Mouse (Mus musculus): ENCODE data around the gene Efl1. TPM values are rescaled to one million over a fixed set of nuclear protein-coding genes. Genes with fewer than 3 reads are reported as not detected.

Efl1 gene
- total and polyA plus RNA-seq, 3 experiments = 19.5 to 27.4 (median 21.0) TPM

- Histone ChIP-seq H3K27ac (ENCODE audit: insufficient read depth, low read depth) (no peak overlapping the region), H3K4me3 (replicated peaks in 1 of 3; ENCODE audit: low read depth in 2 of 3, low read length in 2 of 3, poor library complexity in 1 of 3) (no peak overlapping the region), H3K79me2 (replicated peaks; ENCODE audit: control insufficient read depth, extremely low read depth, insufficient read depth, poor library complexity, severe bottlenecking) (no peaks in the 10 kb centered on the region), H3K36me3 (replicated peaks in 1 of 2; ENCODE audit: control insufficient read depth in 1 of 2, insufficient read depth in 1 of 2, low read length in 1 of 2) (peaks cover 10 to 53% of the 10 kb centered on the region in 2 experiments), H3K9ac (ENCODE audit: insufficient read depth, low read depth) (no peak overlapping the region), H3K4me1 (ENCODE audit: control insufficient read depth in 1 of 2, insufficient read depth in 2 of 2) (peaks cover 0 to 22% of the 10 kb centered on the region in 2 experiments; a peak in 2 of 4 replicates), H3K27me3 (replicated peaks) (no peaks in the 10 kb centered on the region), H3K4me2 (ENCODE audit: insufficient read depth, low read depth, poor library complexity, severe bottlenecking) (no peak overlapping the region), H3K9me3 (replicated peaks; ENCODE audit: low read length) (peaks cover 7% of the 10 kb centered on the region)
- DNase-seq (ENCODE audit: extremely low read depth) = no peak
- no peak for TF ChIP-seq SIN3A (IDR thresholded peaks at IDR 0.05; ENCODE audit: low read length)
- no peak for TF ChIP-seq BHLHE40 (IDR thresholded peaks at IDR 0.05; ENCODE audit: low read depth, low read length)
- no peak for TF ChIP-seq SMC3 (IDR thresholded peaks at IDR 0.05; ENCODE audit: low read depth, low read length)
- TF ChIP-seq USF1 (IDR thresholded peaks at IDR 0.05; ENCODE audit: low read depth, low read length) = no peak
- TF ChIP-seq CHD2 (IDR thresholded peaks at IDR 0.05; ENCODE audit: low read length) = no peak
- TF ChIP-seq ELF1 (IDR thresholded peaks at IDR 0.05; ENCODE audit: low read depth, low read length) = no peak
- TF ChIP-seq E2F4 (IDR thresholded peaks at IDR 0.05; ENCODE audit: insufficient replicate concordance, low read depth, low read length) = no peak
- no peak for TF ChIP-seq ZNF384 (IDR thresholded peaks at IDR 0.05; ENCODE audit: low read depth, low read length)
- TF ChIP-seq EP300 (IDR thresholded peaks at IDR 0.05; ENCODE audit: low read length) = no peak
- TF ChIP-seq MEF2A (IDR thresholded peaks at IDR 0.05; ENCODE audit: borderline replicate concordance, low read depth, low read length) = no peak
- TF ChIP-seq IRF4 (IDR thresholded peaks at IDR 0.05; ENCODE audit: low read depth, low read length) = no peak
- no peak for TF ChIP-seq KAT2A (IDR thresholded peaks at IDR 0.05; ENCODE audit: insufficient replicate concordance, low read length)
- no peak for TF ChIP-seq JUND (conservative IDR thresholded peaks at IDR 0.05; ENCODE audit: low read depth, low read length)
- TF ChIP-seq UBTF (IDR thresholded peaks at IDR 0.05; ENCODE audit: low read depth, low read length) = no peak
- no peak for TF ChIP-seq TBP (conservative IDR thresholded peaks at IDR 0.05; ENCODE audit: low read depth, low read length)
- no peak for TF ChIP-seq MAZ (IDR thresholded peaks at IDR 0.05; ENCODE audit: low read depth, low read length)
- no peak for TF ChIP-seq TCF12 (IDR thresholded peaks at IDR 0.05; ENCODE audit: low read depth, low read length)
- in situ Hi-C loops (cut with MboI; ENCODE audit: low pct_ligation_motif_present, low pct_unique_long_range_greater_than_20kb, low sequenced_read_pairs) = no loop called here
- dilution Hi-C loops (cut with MboI; ENCODE audit: extremely low pct_ligation_motif_present, extremely low pct_unique_long_range_greater_than_20kb, low sequenced_read_pairs) = no loop called here
These were observed 86.6 kb downstream of the Efl1 start for GRCm38 (mm10) chr7:82734748-82735600.

- H3K27me3 ChIP-seq (replicated peaks) = no peaks in the 10 kb centered on the region
- no peak overlapping the region for H3K9ac ChIP-seq (ENCODE audit: insufficient read depth, low read depth)
- no peaks in the 10 kb centered on the region for H3K9me3 ChIP-seq (replicated peaks; ENCODE audit: low read length)
- H3K4me1 ChIP-seq (ENCODE audit: control insufficient read depth in 1 of 2, insufficient read depth in 2 of 2) = peaks cover 0 to 23% of the 10 kb centered on the region in 2 experiments; a peak in 2 of 4 replicates
- H3K79me2 ChIP-seq (replicated peaks; ENCODE audit: control insufficient read depth, extremely low read depth, insufficient read depth, poor library complexity, severe bottlenecking) = no peaks in the 10 kb centered on the region
- peaks cover 11 to 42% of the 10 kb centered on the region in 2 experiments for H3K36me3 ChIP-seq (replicated peaks in 1 of 2; ENCODE audit: control insufficient read depth in 1 of 2, insufficient read depth in 1 of 2, low read length in 1 of 2)
- H3K27ac ChIP-seq (ENCODE audit: insufficient read depth, low read depth) = no peak overlapping the region
- H3K4me3 ChIP-seq (replicated peaks in 1 of 3; ENCODE audit: low read depth in 2 of 3, low read length in 2 of 3, poor library complexity in 1 of 3) = no peak overlapping the region
- no peak for TF ChIP-seq JUND (conservative IDR thresholded peaks at IDR 0.05; ENCODE audit: low read depth, low read length)
- TF ChIP-seq ZKSCAN1 (IDR thresholded peaks at IDR 0.05; ENCODE audit: borderline replicate concordance, low read depth, low read length) = no peak
- TF ChIP-seq RAD21 (IDR thresholded peaks at IDR 0.05; ENCODE audit: low read depth, low read length) = no peak
- TF ChIP-seq PAX5 (IDR thresholded peaks at IDR 0.05; ENCODE audit: low read length) = no peak
- no peak for TF ChIP-seq USF1 (IDR thresholded peaks at IDR 0.05; ENCODE audit: low read depth, low read length)
- TF ChIP-seq ETS1 (conservative IDR thresholded peaks at IDR 0.05; ENCODE audit: low read depth, low read length) = no peak
- no peak for TF ChIP-seq POLR2A (IDR thresholded peaks at IDR 0.05; ENCODE audit: low read depth, low read length)
- TF ChIP-seq ZC3H11A (IDR thresholded peaks at IDR 0.05; ENCODE audit: low read depth, low read length) = no peak
- TF ChIP-seq IRF4 (IDR thresholded peaks at IDR 0.05; ENCODE audit: low read depth, low read length) = no peak
- TF ChIP-seq ZMIZ1 (IDR thresholded peaks at IDR 0.05; ENCODE audit: low read depth, low read length) = no peak
- DNase-seq (ENCODE audit: extremely low read depth) = no peak
- in situ Hi-C loops (cut with MboI; ENCODE audit: low pct_ligation_motif_present, low pct_unique_long_range_greater_than_20kb, low sequenced_read_pairs) = no loop called here
- dilution Hi-C loops (cut with MboI; ENCODE audit: extremely low pct_ligation_motif_present, extremely low pct_unique_long_range_greater_than_20kb, low sequenced_read_pairs) = no loop called here
- no peak overlapping the region for H3K4me2 ChIP-seq (ENCODE audit: insufficient read depth, low read depth, poor library complexity, severe bottlenecking)
These were observed 94.8 kb downstream of the Efl1 start for GRCm38 (mm10) chr7:82743116-82743765.
